Mouse (Mus musculus) embryo, embryonic 10.5 days (tissue): ENCODE measurements around the gene Dhx40.
"Not testable (repeated sequence)": the region's sequence is repeated elsewhere in the genome, so short reads cannot be mapped to it uniquely, and the experiment has no call there.

Source experiments
- DNase-seq: peaks from one replicate; pipeline ENCODE4 v3.0.0-alpha.2; 2015; ENCODE audit warnings: low spot score

The Dhx40 gene

GRCm38 (mm10) chr11:86818928-86819327 is 11.4 kb upstream of the Dhx40 start:
- no peak for DNase-seq

GRCm38 (mm10) chr11:86816288-86816687 is 8.7 kb upstream of the Dhx40 start:
- DNase-seq: not testable (repeated sequence)

- not testable (repeated sequence) for DNase-seq
Observed at GRCm38 (mm10) chr11:86814481-86814880, 6.9 kb upstream of the Dhx40 start.

GRCm38 (mm10) chr11:86813256-86813655 is 5.7 kb upstream of the Dhx40 start:
- DNase-seq: not testable (repeated sequence)

GRCm38 (mm10) chr11:86811326-86811630 is 3.7 kb upstream of the Dhx40 start:
- DNase-seq: no peak

GRCm38 (mm10) chr11:86810572-86811325 is 3.2 kb upstream of the Dhx40 start:
- no peak for DNase-seq

GRCm38 (mm10) chr11:86809828-86810227 is 2.3 kb upstream of the Dhx40 start:
- DNase-seq: no peak

GRCm38 (mm10) chr11:86807001-86807477 is 507 bp downstream of the Dhx40 start:
- DNase-seq: peak; percentile 85

- no peak for DNase-seq
Observed at GRCm38 (mm10) chr11:86794161-86794560, 13.4 kb downstream of the Dhx40 start.

GRCm38 (mm10) chr11:86787436-86787835 is 20.1 kb downstream of the Dhx40 start:
- not testable (repeated sequence) for DNase-seq

GRCm38 (mm10) chr11:86785767-86786166 is 21.8 kb downstream of the Dhx40 start:
- no peak for DNase-seq

- DNase-seq: no peak
Observed at GRCm38 (mm10) chr11:86769884-86770283, 37.7 kb downstream of the Dhx40 start.

- DNase-seq: no peak
Observed at GRCm38 (mm10) chr11:86764501-86764900, 43.0 kb downstream of the Dhx40 start.

GRCm38 (mm10) chr11:86763127-86763526 is 44.4 kb downstream of the Dhx40 start:
- not testable (repeated sequence) for DNase-seq

GRCm38 (mm10) chr11:86760357-86760756 is 47.2 kb downstream of the Dhx40 start:
- no peak for DNase-seq

- DNase-seq: no peak
Observed at GRCm38 (mm10) chr11:86759886-86760285, 47.7 kb downstream of the Dhx40 start.

GRCm38 (mm10) chr11:86759226-86759625 is 48.3 kb downstream of the Dhx40 start:
- DNase-seq: no peak

- no peak for DNase-seq
Observed at GRCm38 (mm10) chr11:86758559-86758958, 49.0 kb downstream of the Dhx40 start.

GRCm38 (mm10) chr11:86757480-86758371 is 49.8 kb downstream of the Dhx40 start, which contains the start of gene Cltc:
Gene Cltc, minus strand, starts transcription at chr11:86757565.
- DNase-seq: peak; percentile 98

- DNase-seq: no peak
Observed at GRCm38 (mm10) chr11:86757142-86757479, 50.4 kb downstream of the Dhx40 start.

GRCm38 (mm10) chr11:86756156-86757141 is 51.1 kb downstream of the Dhx40 start:
- peak; percentile 54 for DNase-seq

GRCm38 (mm10) chr11:86752404-86752803 is 55.1 kb downstream of the Dhx40 start:
- no peak for DNase-seq
